Mouse (Mus musculus): ENCODE measurements around the gene Hmgb1. TPM values are rescaled to one million over a fixed set of nuclear protein-coding genes. Genes with fewer than 3 reads are reported as not detected.

The Hmgb1 gene
- total and polyA plus RNA-seq, 3 experiments: 23.7 to 103 (median 88.9) TPM

DNA sequence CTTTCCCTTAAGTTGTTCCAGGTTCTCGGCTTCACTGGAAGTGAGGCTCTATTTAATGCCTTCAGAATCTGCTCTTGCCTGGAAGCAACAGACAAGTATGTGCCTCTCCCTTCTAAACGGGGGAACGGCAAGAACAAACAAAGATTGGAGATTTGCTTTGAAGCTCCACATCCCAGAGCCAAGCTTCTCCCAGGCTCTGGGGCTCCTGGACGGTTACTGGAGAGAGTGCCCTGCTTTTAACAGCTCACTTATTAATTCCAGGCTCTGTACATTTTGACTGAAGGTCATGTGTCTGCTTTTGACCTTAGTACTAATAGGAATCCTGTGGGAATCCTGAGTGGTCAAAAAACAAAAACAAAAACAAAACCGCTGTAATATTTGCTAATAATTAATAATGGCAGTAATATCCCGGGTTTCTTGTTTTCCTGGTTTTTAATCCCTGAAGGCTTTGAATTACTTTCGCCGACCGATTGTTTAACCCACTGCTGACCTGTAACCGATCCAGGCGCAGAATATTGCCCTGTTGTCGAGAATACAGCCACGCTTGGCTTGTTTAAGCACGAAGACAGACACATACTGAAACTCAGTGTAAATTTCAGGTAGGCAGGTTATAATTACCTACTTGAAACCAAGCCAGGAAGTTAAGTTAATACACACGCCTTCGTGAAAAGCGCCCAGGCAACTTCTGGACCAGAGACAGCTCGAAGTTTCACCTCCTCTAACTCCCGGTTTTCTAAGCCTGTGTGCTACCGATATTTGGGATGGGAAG is 182.1 kb downstream of the Hmgb1 start:
- H3K4me3 ChIP-seq: no peak overlapping the region
- DNase-seq: no peak
- no peak overlapping the region for H3K9ac ChIP-seq (ENCODE audit: low read depth, low read length)
- TF ChIP-seq EP300 (IDR thresholded peaks at IDR 0.05; ENCODE audit: insufficient read depth, low read depth, low read length) (no peak), POLR2A (IDR thresholded peaks at IDR 0.05; ENCODE audit: insufficient read depth, low read depth, low read length) (no peak), CTCF (IDR thresholded peaks at IDR 0.05) (no peak)
- no peaks in the 10 kb centered on the region for H3K27me3 ChIP-seq (ENCODE audit: control insufficient read depth, insufficient read depth, low read length)
- no peak overlapping the region for H3K27ac ChIP-seq
- H3K79me2 ChIP-seq (replicated peaks; ENCODE audit: control insufficient read depth, insufficient read depth, low read length): no peaks in the 10 kb centered on the region
- intact Hi-C loops (cut with DNase I): no loop called here
- no peaks in the 10 kb centered on the region for H3K36me3 ChIP-seq (ENCODE audit: control insufficient read depth, insufficient read depth, low read length)
- WGBS: 81% methylated on average over 20 of the region's 20 CpGs
- H3K4me1 ChIP-seq (ENCODE audit: control insufficient read depth, insufficient read depth, low read length): no peaks in the 10 kb centered on the region

DNA sequence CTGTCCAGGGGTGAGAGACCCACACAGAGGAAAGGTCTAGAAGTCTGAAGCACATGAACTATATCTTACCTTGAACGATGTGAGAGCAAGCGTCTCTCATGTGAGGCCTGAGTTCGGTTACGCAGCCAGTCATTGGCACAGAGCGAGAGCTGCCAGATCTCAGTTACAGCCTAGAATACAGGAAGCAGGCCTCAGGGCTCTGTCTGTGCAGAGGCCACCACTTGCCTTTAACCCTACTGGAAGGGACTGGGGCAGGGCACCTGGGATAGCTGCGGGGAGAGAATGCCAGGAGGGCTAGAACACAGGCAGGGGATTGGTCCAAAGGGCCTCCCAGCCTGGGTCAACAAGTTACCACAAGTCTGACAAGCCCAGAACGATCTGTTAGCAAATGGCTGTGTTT is 184.5 kb downstream of the Hmgb1 start:
- H3K4me3 ChIP-seq: no peak overlapping the region
- no peaks in the 10 kb centered on the region for H3K79me2 ChIP-seq (replicated peaks; ENCODE audit: control insufficient read depth, insufficient read depth, low read length)
- no peaks in the 10 kb centered on the region for H3K4me1 ChIP-seq (ENCODE audit: control insufficient read depth, insufficient read depth, low read length)
- no peaks in the 10 kb centered on the region for H3K27me3 ChIP-seq (ENCODE audit: control insufficient read depth, insufficient read depth, low read length)
- H3K9ac ChIP-seq (ENCODE audit: low read depth, low read length): no peak overlapping the region
- WGBS: 91% methylated on average over 7 of the region's 7 CpGs
- TF ChIP-seq EP300 (IDR thresholded peaks at IDR 0.05; ENCODE audit: insufficient read depth, low read depth, low read length) (no peak), POLR2A (IDR thresholded peaks at IDR 0.05; ENCODE audit: insufficient read depth, low read depth, low read length) (no peak), CTCF (IDR thresholded peaks at IDR 0.05) (no peak)
- no peak overlapping the region for H3K27ac ChIP-seq
- no peaks in the 10 kb centered on the region for H3K36me3 ChIP-seq (ENCODE audit: control insufficient read depth, insufficient read depth, low read length)
- no peak for DNase-seq
- intact Hi-C loops (cut with DNase I): loop anchor here (5.0 kb wide), 1 partner anchor 32 kb away; no protein-coding TSS in a partner anchor

DNA sequence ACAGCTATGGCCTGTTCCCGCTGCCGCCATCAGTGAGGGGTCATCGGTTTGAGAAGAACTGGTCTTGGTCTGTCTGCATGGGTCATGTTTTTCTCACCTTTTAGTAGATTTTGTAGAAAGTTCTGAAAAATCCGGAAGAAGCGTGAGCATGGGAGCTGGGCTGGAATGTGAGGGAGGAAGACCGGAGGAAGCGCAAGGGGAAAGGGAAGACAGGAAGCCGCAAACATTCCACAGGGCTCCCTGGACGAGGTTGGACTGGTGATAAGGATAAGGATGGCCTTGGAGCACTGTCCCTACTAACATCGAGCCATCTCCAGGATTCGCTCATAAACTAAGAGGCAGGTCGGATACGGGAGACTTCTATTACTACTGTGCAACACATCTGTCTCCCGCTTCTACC is 185.8 kb downstream of the Hmgb1 start:
- Histone ChIP-seq H3K79me2 (replicated peaks; ENCODE audit: control insufficient read depth, insufficient read depth, low read length) (no peaks in the 10 kb centered on the region), H3K36me3 (ENCODE audit: control insufficient read depth, insufficient read depth, low read length) (no peaks in the 10 kb centered on the region), H3K4me1 (ENCODE audit: control insufficient read depth, insufficient read depth, low read length) (peaks cover 2% of the 10 kb centered on the region), H3K27ac (no peak overlapping the region), H3K4me3 (no peak overlapping the region), H3K9ac (ENCODE audit: low read depth, low read length) (no peak overlapping the region), H3K27me3 (ENCODE audit: control insufficient read depth, insufficient read depth, low read length) (no peaks in the 10 kb centered on the region)
- no peak for DNase-seq
- intact Hi-C loops (cut with DNase I): loop anchor here (5.0 kb wide), 1 partner anchor 34 kb away; no protein-coding TSS in a partner anchor
- WGBS: 43% methylated on average over 14 of the region's 14 CpGs
- TF ChIP-seq POLR2A (IDR thresholded peaks at IDR 0.05; ENCODE audit: insufficient read depth, low read depth, low read length) (no peak), CTCF (IDR thresholded peaks at IDR 0.05) (no peak), EP300 (IDR thresholded peaks at IDR 0.05; ENCODE audit: insufficient read depth, low read depth, low read length) (no peak)

DNA sequence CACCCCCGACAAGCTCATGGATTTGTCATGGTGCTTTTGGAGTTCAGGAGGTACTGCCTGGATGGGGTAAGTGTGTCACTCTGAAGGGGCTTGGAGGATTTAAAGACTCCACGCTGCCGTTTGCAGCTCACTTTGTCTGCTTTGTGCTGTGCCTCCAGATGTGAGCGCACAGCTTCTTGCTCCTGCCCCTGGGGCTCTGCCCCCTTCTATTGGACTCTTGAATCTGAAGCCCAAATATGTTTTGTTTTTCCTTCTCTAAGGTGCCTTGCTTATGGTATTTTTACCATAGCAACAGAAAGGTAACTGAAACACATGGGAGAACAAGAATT is 187.6 kb downstream of the Hmgb1 start:
- Histone ChIP-seq H3K36me3 (ENCODE audit: control insufficient read depth, insufficient read depth, low read length) (no peaks in the 10 kb centered on the region), H3K4me1 (ENCODE audit: control insufficient read depth, insufficient read depth, low read length) (peaks cover 2% of the 10 kb centered on the region), H3K79me2 (replicated peaks; ENCODE audit: control insufficient read depth, insufficient read depth, low read length) (no peaks in the 10 kb centered on the region; the same call in 1 of the 2 replicates), H3K27ac (no peak overlapping the region), H3K27me3 (ENCODE audit: control insufficient read depth, insufficient read depth, low read length) (no peaks in the 10 kb centered on the region), H3K4me3 (no peak overlapping the region), H3K9ac (ENCODE audit: low read depth, low read length) (no peak overlapping the region)
- no peak for DNase-seq
- TF ChIP-seq CTCF (IDR thresholded peaks at IDR 0.05) (no peak), EP300 (IDR thresholded peaks at IDR 0.05; ENCODE audit: insufficient read depth, low read depth, low read length) (no peak), POLR2A (IDR thresholded peaks at IDR 0.05; ENCODE audit: insufficient read depth, low read depth, low read length) (no peak)
- WGBS: 77% methylated on average over 4 of the region's 4 CpGs
- intact Hi-C loops (cut with DNase I): loop anchor here (5.0 kb wide), 1 partner anchor 36 kb away; no protein-coding TSS in a partner anchor

Other genes with a start within 250 kb of the Hmgb1 start
- 1 to 10 TPM; 5.7 to 5.9 TPM for gene Gm42791, start 189.3 kb downstream of the Hmgb1 start, total RNA-seq (2021)
- not detected in 2 replicates for gene Gm42791, start 189.3 kb downstream of the Hmgb1 start, polyA plus RNA-seq (2012; rRNA removed)
- 10 to 100 TPM; 17.5 to 21.0 TPM for gene Uspl1, start 139 bp downstream of the Hmgb1 start, total RNA-seq (2021)
- 7.4 and 13.4 TPM in 2 replicates for gene Uspl1, start 139 bp downstream of the Hmgb1 start, polyA plus RNA-seq (2012; rRNA removed)
- 10 to 100 TPM; 19.9 to 21.1 TPM for gene Alox5ap, start 80.3 kb upstream of the Hmgb1 start, total RNA-seq (2021)
- gene Alox5ap, start 80.3 kb upstream of the Hmgb1 start, polyA plus RNA-seq (2012; rRNA removed): 25.5 and 26.5 TPM in 2 replicates
- 10 to 100 TPM; 12.3 to 12.5 TPM for gene Medag, start 227.3 kb upstream of the Hmgb1 start, total RNA-seq (2021)
- gene Medag, start 227.3 kb upstream of the Hmgb1 start, polyA plus RNA-seq (2012; rRNA removed): 6.7 and 10.9 TPM in 2 replicates